Mouse (Mus musculus): ENCODE data around the gene Stat5b. TPM values are rescaled to one million over a fixed set of nuclear protein-coding genes. Genes with fewer than 3 reads are reported as not detected.

Stat5b gene
- total and polyA plus RNA-seq, 3 experiments, result 29.3 to 37.0 (median 32.3) TPM

GRCm38 (mm10) chr11:100887236-100887635 is 36.7 kb upstream of the Stat5b start:
- Histone ChIP-seq H3K9ac (ENCODE audit: control insufficient read depth, low read depth, low read length, poor library complexity, severe bottlenecking) (no peak overlapping the region), H3K36me3 (ENCODE audit: control insufficient read depth in 1 of 2, insufficient read depth in 2 of 2, low read length in 2 of 2) (peaks cover 5 to 65% of the 10 kb centered on the region in 2 experiments), H3K79me2 (ENCODE audit: control insufficient read depth, insufficient read depth, low read length, poor library complexity) (no peaks in the 10 kb centered on the region), H3K4me1 (ENCODE audit: control insufficient read depth in 1 of 2, insufficient read depth in 2 of 2, low read length in 2 of 2) (peaks cover 49 to 64% of the 10 kb centered on the region in 2 experiments), H3K9me3 (replicated peaks; ENCODE audit: insufficient read depth, low read length) (no peaks in the 10 kb centered on the region), H3K27me3 (ENCODE audit: control insufficient read depth in 1 of 2, insufficient read depth in 2 of 2, low read length in 2 of 2) (no peaks in the 10 kb centered on the region), H3K4me3 (ENCODE audit: control insufficient read depth in 1 of 2, insufficient read depth in 1 of 2, low read depth in 2 of 2, low read length in 2 of 2) (no peak overlapping the region), H3K27ac (ENCODE audit: control insufficient read depth, low read depth, low read length) (peak overlapping the region; percentile 65)
- DNase-seq (ENCODE audit: low read depth, low spot score), result no peak
- TF ChIP-seq ZMIZ1 (IDR thresholded peaks at IDR 0.05; ENCODE audit: low read depth, low read length) (no peak), TAL1 (IDR thresholded peaks at IDR 0.05; ENCODE audit: low read length) (no peak), MYC (IDR thresholded peaks at IDR 0.05; ENCODE audit: low read depth, low read length) (no peak), TBP (IDR thresholded peaks at IDR 0.05; ENCODE audit: low read depth, low read length) (no peak), CHD2 (IDR thresholded peaks at IDR 0.05; ENCODE audit: low read length) (no peak), MAZ (IDR thresholded peaks at IDR 0.05; ENCODE audit: low read depth, low read length) (no peak), MXI1 (IDR thresholded peaks at IDR 0.05; ENCODE audit: low read depth, low read length) (no peak), E2F4 (IDR thresholded peaks at IDR 0.05; ENCODE audit: borderline replicate concordance, low read depth, low read length) (no peak), TCF12 (IDR thresholded peaks at IDR 0.05; ENCODE audit: low read depth, low read length) (no peak), GATA1 (IDR thresholded peaks at IDR 0.05; ENCODE audit: low read depth, low read length) (no peak), MAX (IDR thresholded peaks at IDR 0.05; ENCODE audit: low read length) (no peak), MEF2A (IDR thresholded peaks at IDR 0.05; ENCODE audit: extremely low read depth, insufficient replicate concordance, low read depth, low read length, poor library complexity, severe bottlenecking) (no peak)

GRCm38 (mm10) chr11:100886188-100886740 is 35.7 kb upstream of the Stat5b start:
- no peak overlapping the region for H3K4me3 ChIP-seq (ENCODE audit: control insufficient read depth in 1 of 2, insufficient read depth in 1 of 2, low read depth in 2 of 2, low read length in 2 of 2)
- 0 out of 2 replicates have a peak, but pooled peaks have one; percentile 46 for TF ChIP-seq TBP (IDR thresholded peaks at IDR 0.05; ENCODE audit: low read depth, low read length)
- 0 out of 2 replicates have a peak, but pooled peaks have one; percentile 32 for TF ChIP-seq MAZ (IDR thresholded peaks at IDR 0.05; ENCODE audit: low read depth, low read length)
- TF ChIP-seq ZC3H11A (IDR thresholded peaks at IDR 0.05; ENCODE audit: low read depth, low read length), result no peak
- no peak for TF ChIP-seq SMC3 (IDR thresholded peaks at IDR 0.05; ENCODE audit: low read depth, low read length)
- peak; percentile 36; the same call in 1 of the 2 replicates for TF ChIP-seq ETS1 (IDR thresholded peaks at IDR 0.05; ENCODE audit: low read depth, low read length)
- TF ChIP-seq MAX (IDR thresholded peaks at IDR 0.05; ENCODE audit: low read length), result no peak; the same call in 1 of the 2 replicates
- TF ChIP-seq CHD1 (IDR thresholded peaks at IDR 0.05; ENCODE audit: low read depth, low read length), result no peak
- no peak for TF ChIP-seq KAT2A (conservative IDR thresholded peaks at IDR 0.05; ENCODE audit: low read depth, low read length)
- TF ChIP-seq USF2 (IDR thresholded peaks at IDR 0.05; ENCODE audit: borderline replicate concordance in 1 of 2, insufficient read depth in 1 of 2, low read depth in 1 of 2, low read length in 2 of 2), result no peak
- TF ChIP-seq EP300 (IDR thresholded peaks at IDR 0.05; ENCODE audit: low read depth in 1 of 2, low read length in 2 of 2), result peak in 1 of 2 experiments; percentile 61
- TF ChIP-seq MYB (IDR thresholded peaks at IDR 0.05; ENCODE audit: low read depth, low read length), result no peak
- TF ChIP-seq TAL1 (IDR thresholded peaks at IDR 0.05; ENCODE audit: low read length), result peak; percentile 22; the same call in 1 of the 2 replicates
- no peak for TF ChIP-seq HCFC1 (IDR thresholded peaks at IDR 0.05; ENCODE audit: low read depth, low read length)
- no peak for TF ChIP-seq USF1 (IDR thresholded peaks at IDR 0.05; ENCODE audit: low read depth, low read length)
- no peak for TF ChIP-seq E2F4 (IDR thresholded peaks at IDR 0.05; ENCODE audit: borderline replicate concordance, low read depth, low read length)
- 0 out of 2 replicates have a peak, but pooled peaks have one; percentile 24 for TF ChIP-seq NRF1 (IDR thresholded peaks at IDR 0.05; ENCODE audit: insufficient read depth, low read depth, low read length, poor library complexity, severe bottlenecking)
- TF ChIP-seq RAD21 (IDR thresholded peaks at IDR 0.05; ENCODE audit: low read depth, low read length), result no peak
- peak; percentile 14; the same call in 1 of the 2 replicates for TF ChIP-seq GATA1 (IDR thresholded peaks at IDR 0.05; ENCODE audit: low read depth, low read length)
- TF ChIP-seq MEF2A (IDR thresholded peaks at IDR 0.05; ENCODE audit: extremely low read depth, insufficient replicate concordance, low read depth, low read length, poor library complexity, severe bottlenecking), result no peak
- no peak for TF ChIP-seq MAFK (IDR thresholded peaks at IDR 0.05; ENCODE audit: borderline replicate concordance, low read depth, low read length)
- TF ChIP-seq MXI1 (IDR thresholded peaks at IDR 0.05; ENCODE audit: low read depth, low read length), result no peak; the same call in 1 of the 2 replicates
- 0 out of 2 replicates have a peak, but pooled peaks have one; percentile 7 for TF ChIP-seq NELFE (IDR thresholded peaks at IDR 0.05; ENCODE audit: low read depth, low read length)
- peak; percentile 91; the same call in 1 of the 2 replicates for TF ChIP-seq UBTF (IDR thresholded peaks at IDR 0.05; ENCODE audit: borderline replicate concordance, insufficient read depth, low read depth, low read length)
- no peak for TF ChIP-seq POLR2AphosphoS5 (IDR thresholded peaks at IDR 0.05; ENCODE audit: borderline replicate concordance, low read depth, low read length)

More at GRCm38 (mm10) chr11:100886188-100886740, 35.7 kb upstream of the Stat5b start:
- H3K4me1 ChIP-seq (ENCODE audit: control insufficient read depth in 1 of 2, insufficient read depth in 2 of 2, low read length in 2 of 2), result peaks cover 47 to 57% of the 10 kb centered on the region in 2 experiments
- peak; percentile 69 for DNase-seq (ENCODE audit: low read depth, low spot score)
- no peaks in the 10 kb centered on the region for H3K79me2 ChIP-seq (ENCODE audit: control insufficient read depth, insufficient read depth, low read length, poor library complexity)
- no peaks in the 10 kb centered on the region for H3K9me3 ChIP-seq (replicated peaks; ENCODE audit: insufficient read depth, low read length)
- H3K27ac ChIP-seq (ENCODE audit: control insufficient read depth, low read depth, low read length), result peak overlapping the region; percentile 65
- peaks cover 5 to 60% of the 10 kb centered on the region in 2 experiments for H3K36me3 ChIP-seq (ENCODE audit: control insufficient read depth in 1 of 2, insufficient read depth in 2 of 2, low read length in 2 of 2)
- H3K27me3 ChIP-seq (ENCODE audit: control insufficient read depth in 1 of 2, insufficient read depth in 2 of 2, low read length in 2 of 2), result no peaks in the 10 kb centered on the region
- peak overlapping the region; percentile 34 for H3K9ac ChIP-seq (ENCODE audit: control insufficient read depth, low read depth, low read length, poor library complexity, severe bottlenecking)

All from MEL (cell line).